Mouse (Mus musculus) lung, postnatal 0 days (tissue): ENCODE measurements at regions not wholly inside any gene's neighbourhood (a gene's known extent, or its start where the extent isn't known, plus 50 kb on each side); places are given as distances from the start of the nearest gene placed in this dataset.

Experiments used
- CTCF ChIP-seq: IDR thresholded peaks from 2 replicates; pipeline ENCODE4 v1.5.1; 2016; ENCODE audit warnings: antibody characterized with exemption, mild to moderate bottlenecking
- EP300 ChIP-seq: IDR thresholded peaks from 2 replicates; pipeline ENCODE4 v1.6.1; 2016; ENCODE audit warnings: antibody characterized with exemption, mild to moderate bottlenecking, control low read depth

GRCm38 (mm10) chr2:71670882-71671281 is 74.5 kb upstream of the Itga6 start:
- no peak for TF ChIP-seq CTCF
- 0 out of 2 replicates have a peak, but pooled peaks have one; percentile 44 for TF ChIP-seq EP300
